Mouse (Mus musculus) retina, embryonic 14.5 days (tissue): Measurements from ENCODE around the gene Pdgfa.
A peak's percentile ranks its signal among the peaks of the same experiment; 100 is the strongest.

ENCODE experiments used
- DNase-seq: peaks from one replicate; pipeline ENCODE4 v3.0.0-alpha.2; 2015; ENCODE audit warnings: low spot score

Gene Pdgfa

GRCm38 (mm10) chr5:138994786-138995720 lies 2.1 kb downstream of the Pdgfa start:
- DNase-seq: peak; percentile 58

GRCm38 (mm10) chr5:138994108-138994785 lies 2.9 kb downstream of the Pdgfa start:
- peak; percentile 41 for DNase-seq

GRCm38 (mm10) chr5:138993371-138994107 lies 3.6 kb downstream of the Pdgfa start:
- DNase-seq: peak; percentile 32

GRCm38 (mm10) chr5:138992611-138993370 lies 4.4 kb downstream of the Pdgfa start:
- peak; percentile 19 for DNase-seq

GRCm38 (mm10) chr5:138991734-138992133 lies 5.4 kb downstream of the Pdgfa start:
- no peak for DNase-seq

- no peak for DNase-seq
Measured at GRCm38 (mm10) chr5:138990659-138991380, 6.3 kb downstream of the Pdgfa start.

GRCm38 (mm10) chr5:138989567-138989966 lies 7.6 kb downstream of the Pdgfa start:
- no peak for DNase-seq

GRCm38 (mm10) chr5:138988764-138989163 lies 8.4 kb downstream of the Pdgfa start:
- DNase-seq: no peak

GRCm38 (mm10) chr5:138987994-138988393 lies 9.2 kb downstream of the Pdgfa start:
- no peak for DNase-seq

GRCm38 (mm10) chr5:138981921-138982320 lies 15.2 kb downstream of the Pdgfa start:
- DNase-seq: no peak

- no peak for DNase-seq
Measured at GRCm38 (mm10) chr5:138980608-138981007, 16.6 kb downstream of the Pdgfa start.

- no peak for DNase-seq
Measured at GRCm38 (mm10) chr5:138979840-138980239, 17.3 kb downstream of the Pdgfa start.

- DNase-seq: no peak
Measured at GRCm38 (mm10) chr5:138977759-138978158, 19.4 kb downstream of the Pdgfa start.

GRCm38 (mm10) chr5:138974911-138975485 lies 22.2 kb downstream of the Pdgfa start:
- DNase-seq: no peak

GRCm38 (mm10) chr5:138973480-138973879 lies 23.7 kb downstream of the Pdgfa start:
- DNase-seq: no peak

GRCm38 (mm10) chr5:138971405-138971804 lies 25.8 kb downstream of the Pdgfa start:
- DNase-seq: no peak

- no peak for DNase-seq
Measured at GRCm38 (mm10) chr5:138970056-138970490, 27.1 kb downstream of the Pdgfa start.

- no peak for DNase-seq
Measured at GRCm38 (mm10) chr5:138966033-138966724, 31.0 kb downstream of the Pdgfa start.

- DNase-seq: no peak
Measured at GRCm38 (mm10) chr5:138965590-138965989, 31.6 kb downstream of the Pdgfa start.

GRCm38 (mm10) chr5:138956427-138956833 lies 40.7 kb downstream of the Pdgfa start:
- DNase-seq: no peak
